Mouse (Mus musculus): Measurements from ENCODE around the gene Rtf1.

DNA sequence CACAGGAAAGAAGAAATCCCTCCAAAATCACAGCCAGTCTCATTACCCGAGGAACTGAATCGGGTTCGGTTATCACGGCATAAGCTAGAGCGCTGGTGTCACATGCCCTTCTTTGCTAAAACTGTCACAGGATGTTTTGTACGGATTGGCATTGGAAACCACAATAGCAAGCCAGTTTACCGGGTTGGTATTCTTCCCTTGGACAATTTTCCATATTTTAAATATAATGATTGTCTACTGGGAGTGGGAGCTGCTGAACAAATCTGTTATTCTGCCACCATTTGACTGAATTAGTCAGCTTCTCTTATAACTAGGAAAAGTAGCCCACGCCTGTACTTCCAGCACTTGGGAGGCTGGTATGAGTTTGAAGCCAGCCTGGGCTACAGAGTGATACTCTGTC lies 46.2 kb downstream of the Rtf1 start:
- TF ChIP-seq CTCF (IDR thresholded peaks at IDR 0.05; ENCODE audit: low read depth) (no peak), EP300 (IDR thresholded peaks at IDR 0.05; ENCODE audit: low read depth) (no peak)
